Mouse (Mus musculus) spleen, postnatal 36 days (tissue): ENCODE data around the gene Pnpla6.

Source experiments
- DNase-seq, 2 experiments: peaks; one replicate each; pipeline ENCODE4 v3.0.0; 2022; ENCODE audit warnings: low spot score in 2 of 2, mixed read lengths in 1 of 2

Gene Pnpla6

DNA sequence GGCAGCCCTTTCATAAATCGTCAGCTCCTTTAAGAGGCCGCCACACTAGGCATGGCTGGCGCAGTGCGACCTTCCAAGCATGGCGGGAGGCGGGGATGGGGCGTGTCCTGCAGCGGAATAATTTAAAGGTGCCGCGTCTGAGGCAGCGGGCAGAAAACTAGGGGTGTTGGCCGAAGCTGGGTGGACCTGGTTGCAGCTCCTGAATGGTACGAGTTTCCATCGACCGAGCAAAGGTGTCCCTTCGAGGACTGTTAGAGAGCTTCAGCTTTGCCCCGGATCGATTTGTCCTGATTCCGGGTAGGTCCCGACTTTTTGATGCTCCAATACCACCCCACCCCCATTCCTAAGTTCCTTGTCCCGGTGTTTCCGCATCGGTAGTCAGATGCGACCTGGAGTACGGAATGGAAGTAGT is at the start of gene Pnpla6:
TSS of gene Pnpla6 (plus strand) at position 125 of the 412 bp plus-strand sequence.
- DNase-seq, result peak; percentile 87

DNA sequence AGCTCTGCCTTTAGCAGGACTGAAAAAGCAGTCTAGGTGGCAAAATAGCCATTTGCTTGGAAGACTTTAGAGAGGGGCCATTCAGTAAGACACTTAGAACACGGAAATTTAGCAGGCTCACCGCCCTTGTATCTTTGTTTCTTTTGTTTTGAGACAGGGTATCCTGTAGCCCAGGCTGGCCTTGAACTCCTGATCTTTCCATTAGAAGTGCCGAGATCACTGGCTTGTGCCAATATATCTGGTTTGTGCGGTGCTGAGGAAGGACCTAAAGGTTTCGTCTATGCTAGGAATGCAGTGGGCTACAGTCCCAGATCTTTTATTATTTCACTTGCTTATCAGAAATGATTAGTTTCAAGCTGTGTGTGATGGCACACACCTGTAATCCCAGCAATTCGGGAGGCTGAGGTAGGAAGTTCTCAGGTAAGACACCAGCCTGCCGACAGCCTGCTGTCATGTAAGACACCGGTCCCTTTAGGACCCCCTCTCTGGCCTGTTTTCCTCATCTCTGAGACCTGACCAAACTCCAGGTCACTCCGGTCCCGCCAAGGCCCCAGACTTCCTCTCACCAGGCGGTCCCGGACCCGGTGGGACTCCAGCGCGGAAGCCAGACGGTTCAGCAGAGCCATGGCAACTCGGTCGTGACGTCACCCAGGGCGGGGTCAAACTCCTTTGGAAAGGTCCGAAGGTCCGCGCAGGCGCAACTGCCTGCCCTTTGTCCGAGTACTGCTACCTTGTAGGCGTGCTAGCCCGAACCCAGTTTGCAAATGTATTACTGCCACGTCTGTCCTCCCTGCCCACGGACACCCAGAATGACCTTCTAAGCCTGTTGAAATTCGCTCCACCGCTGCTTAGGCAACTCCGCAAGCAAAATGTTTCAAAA is 47.9 kb upstream of the Pnpla6 start, which contains the start of gene Pex11g:
TSS of gene Pex11g (minus strand) at position 675 of the 880 bp plus-strand sequence.
- peak; percentile 92 to 95 for DNase-seq

DNA sequence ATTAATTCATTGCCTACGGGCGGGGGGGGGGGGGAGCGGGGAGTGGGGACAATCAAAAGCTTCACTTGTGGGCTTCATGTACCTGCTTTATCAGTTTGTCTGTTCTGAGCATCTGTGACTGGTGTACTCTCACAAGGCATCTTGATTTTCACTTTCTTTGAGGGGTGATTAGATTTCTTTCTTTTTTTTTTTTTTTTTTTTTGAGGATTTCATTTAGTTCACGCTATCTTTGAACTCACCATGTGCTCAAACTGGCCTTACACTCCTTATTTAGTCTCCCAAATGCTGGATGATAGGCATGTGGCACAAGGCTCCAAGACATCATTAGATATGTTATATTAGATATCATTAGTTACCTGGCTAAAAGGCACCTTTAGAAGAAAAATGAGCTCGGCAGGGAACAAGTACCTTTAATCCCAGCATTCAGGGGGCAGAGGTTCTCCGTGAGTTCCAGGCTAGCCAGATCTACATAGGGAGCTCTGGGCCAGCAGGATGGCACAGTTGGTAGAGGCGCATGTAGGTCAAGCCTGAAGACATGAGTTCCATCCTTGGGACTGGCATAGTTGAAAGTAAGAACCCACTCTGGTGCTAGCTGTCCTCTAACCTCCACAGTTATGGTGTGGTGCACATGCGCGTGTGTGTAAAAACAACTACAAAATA is 47.2 kb upstream of the Pnpla6 start:
- DNase-seq, result no peak

DNA sequence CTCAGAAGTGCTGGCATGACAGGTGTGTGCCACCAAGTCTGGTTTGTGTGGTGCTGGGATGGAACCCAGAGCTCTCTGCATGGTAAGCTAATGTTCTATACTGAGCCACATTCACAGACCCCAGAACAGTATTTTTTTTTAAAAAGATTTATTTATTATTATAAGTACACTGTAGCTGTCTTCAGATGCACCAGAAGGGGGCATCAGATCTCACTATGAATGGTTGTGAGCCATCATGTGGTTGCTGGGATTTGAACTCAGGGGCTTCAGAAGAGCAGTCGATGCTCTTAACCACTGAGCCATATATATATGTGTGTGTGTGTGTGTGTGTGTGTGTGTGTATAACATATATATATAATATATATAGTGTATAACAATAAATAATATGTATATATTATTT is 46.3 kb upstream of the Pnpla6 start:
- no peak for DNase-seq

DNA sequence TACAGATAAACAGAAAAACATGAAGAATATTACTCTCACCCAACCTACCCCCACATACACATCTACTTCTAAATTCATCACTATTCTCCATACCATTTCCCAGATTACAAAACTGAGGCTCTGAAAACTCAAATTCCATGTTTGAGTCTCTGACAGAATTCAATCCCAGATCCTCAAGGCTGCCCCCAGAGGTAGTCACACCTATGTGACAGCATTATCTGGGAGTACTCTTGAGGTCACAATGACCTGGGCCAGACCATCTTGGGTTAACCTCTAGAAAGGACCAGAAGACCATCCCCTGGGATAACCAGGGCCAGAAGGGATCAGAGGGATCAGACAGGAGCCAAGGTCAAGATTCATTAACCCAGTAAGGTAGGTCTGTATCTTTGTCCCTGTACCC is 44.6 kb upstream of the Pnpla6 start, which contains the start of gene Tex45:
TSS of gene Tex45 (plus strand) at position 301 of the 400 bp plus-strand sequence.
- no peak for DNase-seq

DNA sequence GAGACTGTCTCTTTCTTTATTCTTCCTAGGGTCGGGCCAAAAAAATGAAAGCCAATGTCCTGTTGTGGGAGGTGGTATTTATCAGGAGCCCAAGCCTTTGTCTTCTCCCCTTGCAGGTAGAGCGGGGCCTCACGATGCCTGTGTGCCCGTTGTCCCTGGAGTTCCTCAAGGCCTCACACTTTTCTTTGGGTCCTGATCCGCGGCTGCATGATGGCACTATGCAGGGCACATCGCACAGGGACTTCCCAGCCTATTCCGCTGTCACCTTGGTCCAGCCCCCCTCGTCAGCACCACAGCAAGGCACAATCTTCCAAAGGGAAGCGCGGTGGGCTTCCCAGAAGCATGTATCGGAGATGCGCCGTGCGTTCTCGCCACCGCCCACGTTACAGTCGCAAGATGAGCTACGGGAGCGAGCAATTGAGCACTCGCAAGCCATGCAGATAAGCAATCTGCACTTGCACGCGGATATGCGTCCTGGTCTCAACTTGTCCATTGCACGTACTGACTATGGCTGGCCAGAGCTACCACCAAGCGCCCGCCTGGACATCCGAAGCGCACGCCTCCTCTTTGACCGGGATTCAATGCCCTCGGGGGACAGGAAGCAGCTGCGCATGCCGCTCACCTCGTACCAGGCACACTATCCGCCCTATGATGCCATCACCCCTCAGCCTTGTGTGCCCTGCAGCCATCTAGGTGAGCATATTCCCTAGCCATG is 39.3 kb upstream of the Pnpla6 start:
- DNase-seq, result no peak

DNA sequence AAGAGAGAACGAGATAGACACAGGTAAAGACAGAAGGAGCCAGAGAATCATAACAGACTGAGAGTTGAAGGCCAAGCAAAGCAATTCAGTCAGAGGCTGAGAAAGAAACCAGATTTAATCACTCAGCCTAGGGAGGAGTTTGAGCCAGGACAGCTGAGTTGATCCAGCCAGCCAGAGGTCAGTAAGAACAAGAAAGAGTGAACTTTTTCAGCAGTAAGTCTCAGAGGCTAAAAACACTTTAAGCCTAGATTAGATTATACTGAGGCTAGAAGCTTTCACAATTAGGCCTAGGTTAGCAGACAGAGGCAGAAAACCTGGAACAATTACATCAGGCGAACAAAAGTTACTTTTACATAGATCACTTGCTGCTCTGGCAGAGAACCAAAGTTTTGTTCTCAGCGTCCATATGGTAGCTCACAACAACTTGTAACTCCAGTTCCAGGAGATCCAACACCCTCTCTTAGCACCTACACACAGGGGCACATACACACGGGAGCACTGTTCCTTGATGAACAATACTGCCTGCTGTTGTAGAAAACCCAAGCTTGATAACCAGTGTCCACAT is 34.9 kb upstream of the Pnpla6 start:
- DNase-seq, result no peak

DNA sequence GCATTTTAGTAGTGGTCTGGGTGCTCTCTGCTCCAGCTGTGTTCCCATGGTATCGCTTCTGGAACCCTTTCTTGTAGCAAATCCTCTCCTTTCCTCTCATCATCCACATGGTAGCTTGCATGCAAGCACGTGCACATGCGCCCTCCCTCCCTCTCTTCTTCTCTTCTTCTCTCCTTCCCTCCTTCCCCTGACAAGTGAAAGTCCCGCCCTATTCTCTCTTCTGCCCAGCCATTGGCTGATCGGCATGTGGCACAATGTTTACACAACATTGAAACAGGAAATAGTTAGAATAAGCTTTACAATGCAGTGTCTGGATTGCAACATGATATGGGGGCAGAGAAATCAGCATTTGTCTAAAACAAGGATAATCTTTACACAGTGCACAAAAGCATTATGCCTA is 33.6 kb upstream of the Pnpla6 start:
- no peak for DNase-seq

DNA sequence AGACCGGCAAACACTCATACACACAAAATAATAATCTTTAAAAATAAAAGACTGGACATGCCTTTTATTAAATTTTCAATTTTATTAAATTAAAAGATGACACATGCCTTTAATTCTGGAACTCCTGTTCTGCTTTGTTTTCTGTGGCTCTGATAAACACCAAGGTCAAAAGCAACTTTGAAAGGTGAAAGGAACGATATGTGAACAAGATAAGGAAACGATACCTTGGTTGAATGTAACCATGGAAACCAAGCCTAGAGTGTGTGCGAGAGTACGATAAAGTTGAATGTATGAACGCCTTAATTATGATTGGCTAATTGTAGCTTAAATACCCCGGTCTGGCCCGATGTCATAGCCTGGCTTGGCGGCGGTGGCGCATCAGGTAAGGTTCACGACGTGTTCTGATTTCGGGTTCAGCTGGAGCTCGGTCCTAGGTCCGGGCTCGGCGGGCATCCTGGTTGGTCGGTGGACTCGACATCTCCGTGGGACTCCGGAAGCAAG is 32.9 kb upstream of the Pnpla6 start:
- no peak for DNase-seq

DNA sequence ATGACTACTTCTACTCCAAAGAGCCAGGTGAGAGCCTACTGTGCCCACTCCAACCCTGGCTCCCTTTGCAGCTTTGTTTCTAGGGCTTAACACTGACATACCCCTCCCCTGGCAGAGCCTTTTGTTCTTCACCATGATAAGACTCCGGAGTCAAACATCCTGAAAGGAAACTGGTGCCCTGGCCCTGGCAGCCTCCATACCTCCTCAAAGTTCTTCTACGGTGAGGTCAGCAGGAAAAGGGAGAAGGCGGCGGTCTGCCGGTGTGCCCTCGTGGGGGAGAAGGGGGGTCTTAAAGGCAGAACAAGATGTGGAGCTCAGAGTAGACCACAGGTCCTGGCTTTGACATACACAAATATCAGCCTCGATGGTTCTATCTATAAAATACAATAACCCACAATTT is 31.6 kb upstream of the Pnpla6 start:
- DNase-seq, result no peak

DNA sequence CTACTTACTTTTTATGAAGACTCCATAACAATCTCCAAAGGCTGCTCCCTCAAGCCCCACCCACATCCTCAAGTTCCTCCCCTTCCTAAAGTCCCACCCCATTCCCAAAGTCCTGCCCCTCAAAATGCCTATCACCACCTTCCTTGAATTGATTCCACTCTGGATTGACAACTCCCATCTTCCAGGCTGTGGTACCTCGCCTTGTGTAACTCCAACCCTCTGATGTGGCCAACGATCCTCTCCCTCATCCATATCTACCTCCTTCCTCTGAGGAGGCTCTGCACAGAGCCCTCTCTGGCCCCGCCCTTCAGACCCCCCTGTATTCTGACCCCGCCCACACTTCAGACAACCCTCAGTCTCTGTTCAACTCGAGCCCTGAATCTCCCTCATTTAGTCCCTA is 30.0 kb upstream of the Pnpla6 start:
- no peak for DNase-seq

DNA sequence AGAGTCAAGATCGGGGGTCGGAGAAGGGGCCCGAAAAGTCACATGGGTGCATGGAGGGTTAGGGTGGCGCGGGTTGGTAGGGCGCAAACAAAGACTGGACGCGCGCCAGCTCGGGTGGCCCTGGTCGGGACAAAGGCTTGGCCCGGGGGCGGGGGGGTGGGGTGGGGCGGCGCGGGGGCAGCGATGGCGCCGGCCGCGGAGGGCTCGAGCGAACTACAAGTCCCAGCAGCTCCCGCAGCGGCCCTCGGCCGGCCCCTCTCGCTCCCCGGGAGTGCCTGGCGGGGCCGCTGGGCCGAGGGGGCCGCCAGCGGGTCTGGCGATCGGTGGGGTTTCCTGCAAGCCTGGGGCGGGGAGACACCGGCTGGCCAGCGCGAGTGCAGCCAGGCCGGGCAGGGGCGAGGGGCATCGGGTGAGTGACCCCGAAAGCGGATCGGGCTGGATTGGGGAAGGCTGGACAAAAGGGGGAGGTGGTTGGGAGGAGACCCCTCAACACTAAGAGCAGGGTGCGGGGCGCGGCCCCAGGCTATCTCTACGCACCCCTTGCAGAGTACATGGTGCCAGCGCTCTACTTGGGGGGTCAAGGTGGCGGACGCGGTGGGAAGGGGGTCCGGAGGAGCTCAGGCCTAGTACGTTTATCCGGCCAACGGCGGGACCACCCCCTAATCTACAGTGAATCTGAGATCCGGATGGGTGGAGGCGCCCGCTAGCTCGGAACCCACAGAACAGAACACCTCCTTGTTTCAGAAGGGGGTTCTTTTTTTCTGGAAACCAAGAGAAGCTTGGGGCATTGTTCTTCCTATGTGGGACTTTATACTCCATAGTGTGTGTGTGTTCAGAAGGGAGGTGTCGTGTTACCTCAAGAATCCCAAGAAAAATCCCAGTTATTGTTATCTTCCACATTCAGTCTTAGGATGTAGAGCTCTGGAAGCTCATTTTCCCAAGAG is 22.0 kb upstream of the Pnpla6 start, which contains the start of gene Zfp358:
TSS of gene Zfp358 (plus strand) at position 238 of the 944 bp plus-strand sequence.
- peak; percentile 64 to 67 for DNase-seq

DNA sequence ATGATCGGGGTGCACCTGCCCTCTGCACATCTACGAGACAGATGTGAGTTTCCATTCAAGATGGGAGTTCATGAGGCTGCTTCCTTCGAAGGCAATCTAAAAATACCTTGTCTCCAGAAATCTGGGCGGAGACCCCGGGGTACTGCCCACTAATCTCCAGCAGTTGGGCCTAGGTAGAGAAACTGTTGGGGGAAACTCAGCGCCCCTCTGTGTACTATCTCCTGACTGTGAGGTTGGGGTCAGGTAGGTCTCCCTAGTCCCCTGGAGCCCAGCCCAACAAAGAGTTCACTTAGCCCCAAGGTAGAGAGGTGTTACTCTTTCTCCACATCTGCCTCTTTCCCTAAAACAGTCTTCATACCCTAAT is 21.4 kb upstream of the Pnpla6 start:
- no peak for DNase-seq

DNA sequence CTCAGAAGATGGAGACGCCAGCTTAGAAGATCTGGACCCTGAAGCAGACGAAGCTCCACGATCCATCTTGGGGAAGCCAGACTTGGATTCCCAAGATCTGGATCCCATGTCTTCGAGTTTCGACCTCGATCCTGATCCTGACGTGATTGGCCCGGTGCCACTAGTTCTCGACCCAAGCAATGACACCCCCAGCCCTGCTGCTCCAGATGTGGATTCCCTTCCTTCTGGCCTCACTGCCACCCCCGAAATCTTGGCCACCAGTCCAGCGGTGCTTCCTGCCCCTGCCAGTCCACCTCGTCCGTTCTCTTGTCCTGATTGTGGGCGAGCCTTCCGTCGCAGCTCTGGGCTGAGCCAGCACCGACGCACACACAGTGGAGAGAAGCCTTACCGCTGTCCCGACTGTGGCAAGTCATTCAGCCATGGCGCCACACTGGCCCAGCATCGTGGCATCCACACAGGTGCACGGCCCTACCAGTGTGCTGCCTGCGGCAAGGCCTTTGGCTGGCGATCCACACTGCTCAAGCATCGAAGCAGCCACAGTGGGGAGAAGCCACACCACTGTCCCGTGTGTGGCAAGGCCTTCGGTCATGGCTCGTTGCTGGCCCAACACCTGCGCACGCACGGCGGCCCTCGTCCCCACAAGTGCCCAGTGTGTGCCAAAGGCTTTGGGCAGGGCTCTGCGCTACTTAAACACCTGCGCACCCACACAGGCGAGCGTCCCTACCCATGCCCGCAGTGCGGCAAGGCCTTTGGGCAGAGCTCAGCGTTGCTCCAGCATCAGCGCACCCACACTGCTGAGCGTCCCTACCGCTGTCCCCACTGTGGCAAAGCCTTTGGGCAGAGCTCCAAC is 19.4 kb upstream of the Pnpla6 start:
- DNase-seq, result no peak

DNA sequence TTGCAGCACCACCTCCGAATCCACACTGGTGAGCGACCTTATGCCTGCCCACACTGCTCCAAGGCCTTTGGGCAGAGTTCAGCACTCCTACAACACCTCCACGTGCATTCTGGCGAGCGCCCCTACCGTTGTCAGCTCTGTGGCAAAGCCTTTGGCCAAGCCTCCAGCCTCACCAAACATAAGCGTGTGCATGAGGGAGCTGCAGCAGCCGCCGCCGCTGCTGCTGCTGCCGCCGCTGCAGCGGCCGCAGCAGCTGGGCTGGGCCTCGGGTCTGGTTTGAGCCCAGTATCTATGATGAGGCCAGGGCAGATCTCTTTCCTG is 18.8 kb upstream of the Pnpla6 start:
- DNase-seq, result no peak

DNA sequence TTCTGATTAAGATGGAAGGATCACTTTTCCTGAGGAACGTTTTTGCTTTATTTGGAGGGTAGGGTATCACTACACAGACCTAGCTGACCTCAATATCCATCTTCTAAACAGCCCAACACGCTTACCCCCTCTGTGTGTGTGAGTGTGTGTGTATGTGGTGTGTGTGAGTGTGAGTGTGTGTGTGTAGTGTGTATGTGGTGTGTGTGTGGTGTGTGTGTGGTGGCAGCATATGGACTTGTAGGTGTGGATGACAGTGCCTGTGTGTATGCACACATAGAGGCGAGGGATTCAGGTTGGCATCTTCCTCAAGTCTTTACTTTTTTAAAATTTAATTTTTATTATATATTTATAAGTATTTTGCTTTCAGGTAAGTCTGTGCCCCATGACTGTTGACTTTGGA is 16.6 kb upstream of the Pnpla6 start:
- no peak for DNase-seq

DNA sequence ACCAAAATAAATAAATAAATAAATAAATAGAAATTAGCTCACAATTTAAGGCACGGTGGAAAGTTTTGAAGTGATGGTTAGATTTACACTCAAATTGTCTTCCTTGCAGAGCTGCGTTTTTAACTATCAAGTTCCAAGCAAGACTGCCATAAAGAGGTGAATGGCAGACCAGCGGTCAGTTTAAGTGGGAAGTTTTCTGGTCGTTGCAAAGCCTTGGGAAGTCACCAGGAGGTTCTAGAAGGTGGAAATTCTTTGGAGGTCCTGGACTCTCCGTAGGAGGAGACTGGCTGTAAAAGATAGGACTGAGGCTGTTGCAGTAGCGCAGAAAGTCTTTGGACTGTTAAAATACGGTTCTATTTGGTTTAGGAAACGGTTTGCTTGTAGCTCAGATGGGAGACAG is 15.4 kb upstream of the Pnpla6 start:
- no peak for DNase-seq

DNA sequence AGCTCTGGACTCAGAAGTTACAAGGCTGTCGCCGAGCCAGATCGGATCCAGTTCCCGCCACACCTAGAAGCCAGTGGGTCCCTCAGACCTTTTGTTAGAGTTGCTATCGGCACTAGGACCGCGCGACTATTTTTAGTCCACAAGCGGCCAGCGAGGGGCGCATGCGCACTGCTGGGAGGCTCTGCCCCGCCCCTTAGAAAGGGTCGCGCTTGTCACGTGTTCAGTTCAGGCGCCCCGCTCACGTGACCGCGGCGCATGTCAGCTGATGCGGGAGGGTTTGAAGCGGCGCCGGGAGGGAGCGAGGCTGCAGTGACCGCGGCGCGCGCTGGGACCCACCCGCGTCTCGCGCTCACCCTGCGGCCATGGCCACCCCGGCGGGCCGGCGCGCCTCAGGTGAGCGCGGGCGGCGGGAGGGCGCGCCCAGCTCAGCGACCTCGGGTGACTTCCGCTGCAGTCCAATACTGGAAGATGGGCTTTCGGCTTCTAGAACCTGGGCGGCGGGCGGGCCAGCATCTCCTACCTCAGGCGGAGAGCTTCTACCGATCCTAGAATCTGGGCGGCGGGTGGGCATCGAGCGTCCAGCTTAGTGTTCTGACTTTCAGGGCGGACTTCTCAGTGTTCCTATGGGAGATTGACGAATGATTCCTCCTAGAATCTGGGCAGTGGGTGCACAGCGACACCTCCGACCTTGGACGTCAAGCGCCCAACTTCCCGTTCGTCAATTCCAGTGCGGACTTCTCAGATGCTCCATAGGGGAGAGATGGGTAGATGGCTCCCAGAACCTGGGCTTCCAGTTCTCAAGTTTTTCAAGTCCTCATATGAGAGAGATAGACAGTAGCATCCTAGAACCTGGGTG is 14.7 kb upstream of the Pnpla6 start, which contains the start of gene Mcoln1:
TSS of gene Mcoln1 (plus strand) at position 223 of the 856 bp plus-strand sequence.
- DNase-seq, result peak; percentile 98

DNA sequence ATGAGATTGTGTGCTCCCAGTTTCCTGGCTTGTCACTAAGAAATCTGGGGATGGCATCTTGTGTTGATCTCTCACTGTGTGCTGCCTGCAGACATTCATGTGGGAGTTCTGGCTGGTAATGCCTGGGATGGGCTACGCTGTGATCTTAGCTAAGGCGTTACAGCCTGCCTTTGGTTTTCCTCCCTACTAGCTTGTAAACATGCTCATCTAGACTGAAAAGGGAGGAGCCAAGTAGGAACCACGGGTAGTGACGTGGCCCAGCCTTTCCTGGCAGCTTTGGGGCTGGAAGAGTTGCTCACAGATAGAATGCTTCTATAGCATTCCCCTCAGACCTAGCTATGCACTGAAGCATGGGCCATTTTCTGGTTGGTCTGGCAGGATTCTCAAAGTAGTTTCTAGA is 13.0 kb upstream of the Pnpla6 start:
- no peak for DNase-seq
